Mouse (Mus musculus): ENCODE measurements around the gene Gimap4. TPM values are rescaled to one million over a fixed set of nuclear protein-coding genes. Genes with fewer than 3 reads are reported as not detected.

The Gimap4 gene
- 11.2 and 11.3 TPM in 2 replicates for polyA plus RNA-seq (2012; rRNA removed)

GRCm38 (mm10) chr6:48684319-48684718 is at the start of gene Gimap4:
Gene Gimap4, plus strand, starts transcription at chr6:48684549.

GRCm38 (mm10) chr6:48646995-48647394 is 37.4 kb upstream of the Gimap4 start, which contains the start of gene Gimap8:
Gene Gimap8, plus strand, starts transcription at chr6:48647234.

GRCm38 (mm10) chr6:48675931-48676859 is 8.2 kb upstream of the Gimap4 start, which contains the start of gene Gimap9:
Gene Gimap9, plus strand, starts transcription at chr6:48676129.

GRCm38 (mm10) chr6:48718455-48718854 is 34.1 kb downstream of the Gimap4 start, which contains the start of the genes Gm28053 and Gimap7:
Gene Gm28053, plus strand, starts transcription at chr6:48718607.
Gene Gimap7, plus strand, starts transcription at chr6:48718621.

GRCm38 (mm10) chr6:48738961-48739779 is 54.8 kb downstream of the Gimap4 start, which contains the start of gene Gimap1:
Gene Gimap1, plus strand, starts transcription at chr6:48739054.

Other genes starting within 250 kb of the Gimap4 start
- 3.8 and 4.1 TPM in 2 replicates for gene Zfp467, start 238.7 kb upstream of the Gimap4 start, polyA plus RNA-seq (2012; rRNA removed)
- gene Sspo, start 236.3 kb upstream of the Gimap4 start, polyA plus RNA-seq (2012; rRNA removed), result 0.18 and 0.22 TPM in 2 replicates
- 0.55 and 0.67 TPM in 2 replicates for gene Atp6v0e2, start 146.9 kb upstream of the Gimap4 start, polyA plus RNA-seq (2012; rRNA removed)
- gene Lrrc61, start 129.8 kb upstream of the Gimap4 start, polyA plus RNA-seq (2012; rRNA removed), result 3.1 and 4.0 TPM in 2 replicates
- gene Rarres2, start 111.8 kb upstream of the Gimap4 start, polyA plus RNA-seq (2012; rRNA removed), result 77.7 and 123 TPM in 2 replicates
- 0.37 TPM in 1 of 2 replicates, not detected in the other for gene Gm45021, start 94.9 kb upstream of the Gimap4 start, polyA plus RNA-seq (2012; rRNA removed)
- 18.1 and 19.4 TPM in 2 replicates for gene Repin1, start 90.7 kb upstream of the Gimap4 start, polyA plus RNA-seq (2012; rRNA removed)
- not detected in 2 replicates for gene Gm44965, start 90.6 kb upstream of the Gimap4 start, polyA plus RNA-seq (2012; rRNA removed)
- gene Zfp775, start 82.5 kb upstream of the Gimap4 start, polyA plus RNA-seq (2012; rRNA removed), result 1.7 and 2.2 TPM in 2 replicates
- gene AI854703, start 57.8 kb upstream of the Gimap4 start, polyA plus RNA-seq (2012; rRNA removed), result 0.20 and 0.21 TPM in 2 replicates
- gene Gimap8, start 37.3 kb upstream of the Gimap4 start, polyA plus RNA-seq (2012; rRNA removed), result 2.7 and 3.0 TPM in 2 replicates
- 6.6 and 7.7 TPM in 2 replicates for gene Gimap9, start 8.4 kb upstream of the Gimap4 start, polyA plus RNA-seq (2012; rRNA removed)
- gene Gimap6, start 23.7 kb downstream of the Gimap4 start, polyA plus RNA-seq (2012; rRNA removed), result 8.6 and 9.2 TPM in 2 replicates
- 0.65 and 0.77 TPM in 2 replicates for gene Gm28053, start 34.1 kb downstream of the Gimap4 start, polyA plus RNA-seq (2012; rRNA removed)
- 0.06 and 0.25 TPM in 2 replicates for gene Gimap7, start 34.1 kb downstream of the Gimap4 start, polyA plus RNA-seq (2012; rRNA removed)
- gene Gimap1, start 54.5 kb downstream of the Gimap4 start, polyA plus RNA-seq (2012; rRNA removed), result 2.8 and 3.0 TPM in 2 replicates
- 3.1 TPM in 2 replicates for gene Gimap5, start 61.6 kb downstream of the Gimap4 start, polyA plus RNA-seq (2012; rRNA removed)
- 0.42 and 0.68 TPM in 2 replicates for gene Gimap3, start 86.3 kb downstream of the Gimap4 start, polyA plus RNA-seq (2012; rRNA removed)
- gene Tmem176a, start 156.4 kb downstream of the Gimap4 start, polyA plus RNA-seq (2012; rRNA removed), result 58.6 and 68.3 TPM in 2 replicates
- 220 and 232 TPM in 2 replicates for gene Tmem176b, start 156.9 kb downstream of the Gimap4 start, polyA plus RNA-seq (2012; rRNA removed)
- 0.08 and 0.23 TPM in 2 replicates for gene Aoc1, start 188.3 kb downstream of the Gimap4 start, polyA plus RNA-seq (2012; rRNA removed)
- gene 1600015I10Rik, start 245.3 kb downstream of the Gimap4 start, polyA plus RNA-seq (2012; rRNA removed), result not detected in 2 replicates